Mouse (Mus musculus) heart, embryonic 16.5 days (tissue): Measurements from ENCODE around the gene Chrne. TPM values are rescaled to one million over a fixed set of nuclear protein-coding genes. Genes with fewer than 3 reads are reported as not detected.

Experiments used
- ATAC-seq: fragments of 200-750 bp; cut with Nextera tagmentation; replicated peaks from 2 replicates; pipeline ENCODE4 v1.8.0; 2017; ENCODE audit warnings: moderate number of reproducible peaks; ENCODE audit not compliant: insufficient read depth, low FRiP score; ENCODE audit errors: extremely low read depth
- H3K27ac ChIP-seq: fragments of 300-500 bp; sonication (generic); 2 replicates; pipeline ENCODE4 v1.5.1; 2014; ENCODE audit warnings: mild to moderate bottlenecking, low read length, control low read depth, moderate library complexity
- H3K27me3 ChIP-seq: fragments of 300-500 bp; sonication (generic); 2 replicates; pipeline ENCODE4 v1.6.1; 2014; ENCODE audit warnings: low read length, mixed read lengths; ENCODE audit not compliant: control insufficient read depth, insufficient read depth
- H3K36me3 ChIP-seq: fragments of 300-500 bp; sonication (generic); 2 replicates; pipeline ENCODE4 v1.6.1; 2014; ENCODE audit not compliant: control insufficient read depth, insufficient read depth
- H3K4me1 ChIP-seq: fragments of 300-500 bp; sonication (generic); 2 replicates; pipeline ENCODE4 v1.6.1; 2014; ENCODE audit warnings: low read length, mixed read lengths; ENCODE audit not compliant: control insufficient read depth, insufficient read depth
- H3K4me2 ChIP-seq: fragments of 300-500 bp; sonication (generic); 2 replicates; pipeline ENCODE4 v1.6.1; 2014; ENCODE audit warnings: low read depth, mild to moderate bottlenecking, control low read depth, low read length
- H3K4me3 ChIP-seq: fragments of 300-500 bp; sonication (generic); 2 replicates; pipeline ENCODE4 v1.5.1; 2014; ENCODE audit warnings: mild to moderate bottlenecking, control low read depth, low read length
- H3K9ac ChIP-seq: fragments of 300-500 bp; sonication (generic); 2 replicates; pipeline ENCODE4 v1.6.1; 2014; ENCODE audit warnings: low read length, control low read depth
- H3K9me3 ChIP-seq: fragments of 300-500 bp; sonication (generic); replicated peaks from 2 replicates; pipeline ENCODE4 v1.6.1; 2016; ENCODE audit warnings: low read length; ENCODE audit not compliant: control insufficient read depth
- WGBS: fragments of 180-500 bp; shearing (Covaris S2); extraction: QIAGEN DNeasy Blood & Tissue Kit; methylation state at CpG from one replicate; pipeline ENCODE4 v1.1.7; 2014; 5-methylcytosine and 5-hydroxymethylcytosine counted together
- polyA plus RNA-seq: library from polyadenylated mRNA; unstranded; fragments of >200 nt; fragmentation: Nextera tagmentation; extraction: Ambion mirVana; gene quantifications from 2 replicates; pipeline ENCODE4 v1.2.1, GENCODE M21; 2015

The Chrne gene
- polyA plus RNA-seq, 1 experiment from 2014 or later: not detected

GRCm38 (mm10) chr11:70647716-70648420 lies 28.9 kb upstream of the Chrne start:
- Histone ChIP-seq H3K4me2 (peak overlapping the region; percentile 63), H3K27ac (peak overlapping the region; percentile 97), H3K9me3 (no peaks in the 10 kb centered on the region), H3K9ac (peak overlapping the region; percentile 88), H3K27me3 (no peaks in the 10 kb centered on the region), H3K36me3 (peaks cover 59% of the 10 kb centered on the region), H3K4me1 (peaks cover 51% of the 10 kb centered on the region), H3K4me3 (peak overlapping the region; percentile 77)
- WGBS: 3% methylated on average over 28 of the region's 28 CpGs
- ATAC-seq: no peak

- peak within 1 kb of the TSS; percentile 89 for H3K4me2 ChIP-seq
- H3K9me3 ChIP-seq: no peaks in the 10 kb centered on the region
- peak within 1 kb of the TSS; percentile 97 for H3K27ac ChIP-seq
- under 1% methylated on average over 63 of the region's 63 CpGs for WGBS
- H3K36me3 ChIP-seq: peaks cover 50% of the 10 kb centered on the region
- peaks cover 42% of the 10 kb centered on the region for H3K4me1 ChIP-seq
- ATAC-seq: peak; percentile 91
- peak within 1 kb of the TSS; percentile 88 for H3K9ac ChIP-seq
- no peaks in the 10 kb centered on the region for H3K27me3 ChIP-seq
- H3K4me3 ChIP-seq: peak within 1 kb of the TSS; percentile 77
Observed at GRCm38 (mm10) chr11:70646691-70647650, 28.0 kb upstream of the Chrne start, which contains the start of the genes Rnf167 and Slc25a11. Rnf167 (plus strand) TSS chr11:70647235. Slc25a11 (minus strand) TSS chr11:70647479.

GRCm38 (mm10) chr11:70646259-70646555 lies 27.2 kb upstream of the Chrne start:
- Histone ChIP-seq H3K4me1 (peaks cover 35% of the 10 kb centered on the region), H3K9me3 (no peaks in the 10 kb centered on the region), H3K4me2 (peak overlapping the region; percentile 89), H3K36me3 (peaks cover 44% of the 10 kb centered on the region), H3K27ac (peak overlapping the region; percentile 96), H3K27me3 (no peaks in the 10 kb centered on the region), H3K4me3 (peak overlapping the region; percentile 68), H3K9ac (peak overlapping the region; percentile 85)
- no peak for ATAC-seq
- 23% methylated on average over 3 of the region's 3 CpGs for WGBS

GRCm38 (mm10) chr11:70645461-70646258 lies 26.6 kb upstream of the Chrne start:
- no peaks in the 10 kb centered on the region for H3K9me3 ChIP-seq
- peak overlapping the region; percentile 68 for H3K4me3 ChIP-seq
- H3K27me3 ChIP-seq: no peaks in the 10 kb centered on the region
- ATAC-seq: no peak
- WGBS: 75% methylated on average over 12 of the region's 12 CpGs
- peaks cover 30% of the 10 kb centered on the region for H3K4me1 ChIP-seq
- peak overlapping the region; percentile 85 for H3K9ac ChIP-seq
- peaks cover 38% of the 10 kb centered on the region for H3K36me3 ChIP-seq
- peak overlapping the region; percentile 89 for H3K4me2 ChIP-seq
- H3K27ac ChIP-seq: peak overlapping the region; percentile 96

- Histone ChIP-seq H3K4me3 (no peak overlapping the region), H3K27ac (no peak overlapping the region), H3K9me3 (no peaks in the 10 kb centered on the region), H3K27me3 (no peaks in the 10 kb centered on the region), H3K36me3 (peaks cover 31% of the 10 kb centered on the region), H3K9ac (no peak overlapping the region), H3K4me1 (peaks cover 28% of the 10 kb centered on the region), H3K4me2 (no peak overlapping the region)
- WGBS: 89% methylated on average over 8 of the region's 8 CpGs
- no peak for ATAC-seq
Observed at GRCm38 (mm10) chr11:70644564-70645103, 25.6 kb upstream of the Chrne start.

GRCm38 (mm10) chr11:70643051-70643450 lies 24.0 kb upstream of the Chrne start:
- peaks cover 19% of the 10 kb centered on the region for H3K36me3 ChIP-seq
- H3K27ac ChIP-seq: no peak overlapping the region
- H3K4me1 ChIP-seq: peaks cover 26% of the 10 kb centered on the region
- no peak for ATAC-seq
- H3K9me3 ChIP-seq: no peaks in the 10 kb centered on the region
- no peak overlapping the region for H3K9ac ChIP-seq
- no peaks in the 10 kb centered on the region for H3K27me3 ChIP-seq
- 91% methylated on average over 6 of the region's 6 CpGs for WGBS
- H3K4me3 ChIP-seq: no peak overlapping the region
- H3K4me2 ChIP-seq: no peak overlapping the region

GRCm38 (mm10) chr11:70641241-70641640 lies 22.2 kb upstream of the Chrne start:
- ATAC-seq: no peak
- peaks cover 19% of the 10 kb centered on the region for H3K36me3 ChIP-seq
- no peak overlapping the region for H3K4me3 ChIP-seq
- no peak overlapping the region for H3K4me2 ChIP-seq
- no peak overlapping the region for H3K27ac ChIP-seq
- H3K27me3 ChIP-seq: no peaks in the 10 kb centered on the region
- 79% methylated on average over 7 of the region's 7 CpGs for WGBS
- peaks cover 24% of the 10 kb centered on the region for H3K4me1 ChIP-seq
- H3K9me3 ChIP-seq: no peaks in the 10 kb centered on the region
- H3K9ac ChIP-seq: no peak overlapping the region

GRCm38 (mm10) chr11:70639976-70640375 lies 21.0 kb upstream of the Chrne start:
- Histone ChIP-seq H3K4me1 (peaks cover 11% of the 10 kb centered on the region), H3K9me3 (no peaks in the 10 kb centered on the region), H3K27me3 (no peaks in the 10 kb centered on the region), H3K36me3 (peaks cover 14% of the 10 kb centered on the region), H3K27ac (no peak overlapping the region), H3K4me3 (no peak overlapping the region), H3K9ac (no peak overlapping the region), H3K4me2 (no peak overlapping the region)
- 76% methylated on average over 8 of the region's 8 CpGs for WGBS
- no peak for ATAC-seq
